Mouse (Mus musculus): Measurements from ENCODE around the gene Nrip1.
A peak's percentile ranks its signal among the peaks of the same experiment; 100 is the strongest.

Nrip1 gene

DNA sequence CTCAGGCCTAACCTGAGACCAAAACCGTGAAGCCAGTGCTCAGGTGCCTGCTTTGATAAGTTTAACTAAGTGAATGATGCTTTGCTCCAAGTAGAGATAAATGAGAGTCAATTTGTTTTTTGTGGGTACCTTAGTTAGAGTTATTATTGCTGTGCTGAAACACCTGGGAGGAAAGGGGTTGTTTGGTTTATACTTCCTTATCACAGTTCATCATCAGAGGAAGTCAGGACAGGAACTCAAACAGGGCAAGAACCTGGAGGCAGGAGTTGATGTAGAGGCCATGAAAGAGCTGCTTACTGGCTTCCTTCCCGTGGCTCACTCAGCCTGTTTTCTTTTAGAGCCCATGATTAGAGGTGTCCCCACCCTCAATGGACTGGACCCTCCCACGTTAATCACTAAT, 89.8 kb downstream of the Nrip1 start:
- DNase-seq (ENCODE audit: low read depth in 2 of 2, low spot score in 2 of 2): peak in 1 of 2 experiments; percentile 10

DNA sequence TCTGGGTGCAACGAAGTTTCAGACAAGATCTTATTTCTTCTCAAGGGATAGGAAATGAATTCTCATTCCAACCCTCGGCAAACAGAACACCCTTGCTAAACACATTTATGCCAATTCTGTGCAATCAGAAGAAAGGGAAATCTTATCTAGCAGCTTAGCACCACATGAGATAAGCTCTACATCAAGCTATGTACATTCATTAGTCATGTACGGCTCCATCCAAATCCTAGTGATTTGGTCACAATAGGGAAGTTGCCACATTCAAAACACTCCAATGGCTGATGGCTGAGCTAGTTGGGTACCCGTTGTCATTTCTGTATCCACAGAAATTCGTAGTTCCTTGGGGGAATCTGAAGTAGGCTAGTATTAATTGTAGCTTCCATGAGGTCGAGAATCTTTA, 91.8 kb downstream of the Nrip1 start:
- DNase-seq (ENCODE audit: low read depth in 2 of 2, low spot score in 2 of 2): no peak

DNA sequence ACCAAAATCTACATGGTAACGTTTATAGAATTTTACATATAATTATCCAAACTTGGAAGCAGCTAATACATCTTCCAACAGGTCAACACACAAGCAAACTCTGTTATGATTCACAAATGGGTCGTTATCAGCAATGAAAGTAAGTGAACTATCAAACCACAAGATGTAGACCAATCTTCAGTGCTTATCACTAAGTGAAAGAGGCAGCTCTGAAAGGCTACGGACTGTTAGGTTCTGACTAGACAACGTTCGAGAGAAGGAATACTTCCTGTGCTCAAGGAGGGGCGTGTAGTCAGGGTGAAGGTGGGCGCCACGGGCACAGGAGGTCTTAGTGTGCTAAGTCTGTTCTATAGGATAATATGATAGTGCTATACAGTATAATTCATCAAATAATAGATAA, 93.3 kb downstream of the Nrip1 start:
- no peak for DNase-seq (ENCODE audit: low read depth in 2 of 2, low spot score in 2 of 2)

DNA sequence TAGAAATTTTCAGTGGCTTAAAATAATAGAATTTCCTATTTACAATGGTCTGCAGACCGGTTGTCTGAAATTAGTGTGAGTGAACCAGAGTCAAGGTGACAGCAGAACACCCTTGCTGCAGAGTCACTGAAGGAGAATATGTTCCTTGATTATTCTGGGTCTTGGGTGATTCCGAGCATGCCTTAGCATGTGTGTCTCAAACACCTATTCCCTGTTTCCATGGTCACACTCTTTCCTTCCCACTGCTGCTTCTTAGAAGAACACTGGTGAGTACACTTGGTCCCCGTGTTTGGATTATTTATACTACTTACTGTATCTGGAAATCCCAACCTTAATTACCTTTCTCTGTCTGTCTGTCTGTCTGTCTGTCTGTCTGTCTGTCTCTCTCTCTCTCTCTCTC, 97.4 kb downstream of the Nrip1 start:
- no peak for DNase-seq (ENCODE audit: low read depth in 2 of 2, low spot score in 2 of 2)

DNA sequence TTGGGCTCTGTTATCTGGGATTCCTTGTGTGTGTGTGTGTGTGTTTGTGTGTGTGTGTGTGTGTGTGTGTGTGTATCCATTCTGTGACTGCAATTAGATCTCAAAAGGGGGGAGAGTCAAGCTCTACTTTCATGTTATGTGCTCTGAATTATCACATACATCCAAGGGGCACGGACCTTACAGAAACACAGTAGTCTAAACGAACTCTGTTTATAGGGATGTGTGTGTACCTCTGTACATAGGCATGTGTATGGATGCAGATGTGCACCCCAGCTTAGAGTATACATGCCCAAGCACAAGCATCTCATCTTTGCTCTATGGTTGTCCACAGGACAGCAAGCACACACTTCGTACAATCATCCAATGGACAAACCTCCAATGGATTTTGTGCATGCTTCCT, 98.0 kb downstream of the Nrip1 start:
- DNase-seq (ENCODE audit: low read depth in 2 of 2, low spot score in 2 of 2): no peak

DNA sequence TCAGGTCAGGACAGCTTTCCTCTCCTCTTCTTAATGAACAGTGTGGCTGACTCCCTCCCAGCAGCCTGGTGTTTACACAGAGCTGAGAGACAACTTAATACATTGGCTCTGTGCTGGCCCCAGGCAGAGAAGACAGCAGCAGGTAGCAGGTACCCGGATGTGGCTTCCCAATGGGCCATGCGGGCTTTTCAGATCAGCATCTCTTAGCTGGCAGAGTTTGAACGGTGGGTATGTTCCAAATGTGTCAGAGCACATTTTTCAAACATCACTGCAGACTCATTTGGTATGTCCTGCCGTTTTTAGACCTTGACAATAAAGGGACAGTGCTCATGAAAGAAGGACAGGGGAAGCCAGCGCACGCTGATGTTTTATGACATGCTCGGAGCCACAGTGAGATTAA, 98.5 kb downstream of the Nrip1 start:
- DNase-seq (ENCODE audit: low read depth in 2 of 2, low spot score in 2 of 2): no peak

DNA sequence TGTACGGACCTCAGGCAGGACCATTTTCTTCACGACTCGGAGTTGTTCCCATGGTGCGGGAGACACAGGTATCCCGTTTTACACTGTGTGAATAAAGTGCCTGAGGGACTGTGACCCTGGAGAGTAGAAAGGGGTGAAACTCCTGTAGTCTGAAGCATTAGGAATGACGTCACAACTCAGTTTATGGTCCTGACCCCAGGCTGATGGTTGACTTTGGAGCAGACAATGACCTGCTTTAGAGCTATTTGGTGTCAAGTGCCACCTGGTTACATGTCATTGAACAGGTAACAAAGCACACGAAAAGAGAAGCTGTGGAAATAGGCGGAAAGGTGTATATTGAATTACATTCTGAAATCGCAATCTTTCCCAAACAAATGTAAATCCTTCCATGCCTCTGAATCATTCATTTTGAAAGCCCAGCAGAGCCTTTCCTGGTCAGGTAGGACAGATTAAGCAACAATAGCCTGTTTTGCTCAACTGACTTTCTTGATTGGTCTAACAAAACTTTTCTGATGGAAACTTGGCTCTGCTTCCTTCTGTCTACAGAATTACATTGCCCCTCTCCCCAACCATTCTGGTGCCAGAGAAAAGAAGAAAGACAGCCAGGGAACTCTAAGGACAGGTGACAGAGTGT, 106.9 kb downstream of the Nrip1 start:
- no peak for DNase-seq (ENCODE audit: low read depth in 2 of 2, low spot score in 2 of 2)

DNA sequence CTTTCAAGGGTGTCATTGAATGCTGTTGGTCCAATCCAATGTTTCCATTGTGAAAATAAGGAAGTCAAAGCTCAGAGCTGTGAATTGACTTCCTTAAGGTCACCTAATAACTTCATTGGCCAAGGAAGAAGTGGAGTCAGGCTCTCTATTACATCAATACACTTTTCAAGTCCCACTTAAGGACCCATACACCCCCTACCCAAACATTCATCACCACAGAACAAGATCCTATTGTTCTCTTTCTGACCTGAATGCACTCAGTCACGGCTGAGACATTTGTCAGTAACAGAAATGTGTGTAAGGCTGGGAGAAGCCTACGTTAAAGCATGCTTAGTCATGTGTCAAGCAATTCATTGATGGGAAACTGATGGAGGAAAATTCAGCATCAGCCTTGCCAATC, 107.8 kb downstream of the Nrip1 start:
- no peak for DNase-seq (ENCODE audit: low read depth in 2 of 2, low spot score in 2 of 2)

DNA sequence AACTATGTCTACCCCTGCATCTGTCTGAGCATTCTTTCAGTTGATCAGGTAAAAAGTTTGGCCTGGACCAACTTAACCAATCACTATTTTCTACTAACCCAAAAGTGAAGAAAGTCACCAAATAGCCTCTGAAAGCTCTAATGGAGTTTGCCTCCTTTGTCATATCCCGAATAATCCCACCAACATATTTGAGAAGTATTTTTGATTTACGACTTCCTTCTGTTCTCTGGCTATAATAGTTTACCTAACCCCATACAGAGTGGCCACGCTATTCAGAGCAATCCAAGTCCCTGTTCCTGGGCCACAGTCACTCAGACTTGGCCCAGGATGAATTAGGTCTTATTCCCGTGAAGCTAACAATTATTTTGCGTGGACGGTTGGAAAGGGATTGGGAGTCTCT, 108.3 kb downstream of the Nrip1 start:
- DNase-seq (ENCODE audit: low read depth in 2 of 2, low spot score in 2 of 2): no peak

DNA sequence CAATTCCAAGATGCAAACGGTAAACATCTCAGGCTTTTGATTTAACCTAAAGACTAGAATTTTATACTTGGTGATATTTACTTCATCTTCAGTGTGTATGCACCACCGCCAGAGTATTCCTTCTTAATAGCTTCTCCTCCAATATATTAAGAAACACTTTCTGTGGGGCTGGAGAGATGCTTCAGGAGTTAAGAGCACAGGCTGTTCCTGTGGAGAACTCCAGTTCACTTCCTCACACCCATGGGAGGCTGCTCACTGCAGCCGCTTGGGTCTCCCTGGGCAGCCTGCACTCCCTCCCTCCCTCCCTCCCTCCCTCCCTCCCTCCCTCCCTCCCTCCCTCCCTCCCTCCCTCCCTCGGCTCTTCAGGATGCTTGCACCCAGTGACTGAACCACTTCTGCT, 110.2 kb downstream of the Nrip1 start:
- DNase-seq (ENCODE audit: low read depth in 2 of 2, low spot score in 2 of 2): no peak

DNA sequence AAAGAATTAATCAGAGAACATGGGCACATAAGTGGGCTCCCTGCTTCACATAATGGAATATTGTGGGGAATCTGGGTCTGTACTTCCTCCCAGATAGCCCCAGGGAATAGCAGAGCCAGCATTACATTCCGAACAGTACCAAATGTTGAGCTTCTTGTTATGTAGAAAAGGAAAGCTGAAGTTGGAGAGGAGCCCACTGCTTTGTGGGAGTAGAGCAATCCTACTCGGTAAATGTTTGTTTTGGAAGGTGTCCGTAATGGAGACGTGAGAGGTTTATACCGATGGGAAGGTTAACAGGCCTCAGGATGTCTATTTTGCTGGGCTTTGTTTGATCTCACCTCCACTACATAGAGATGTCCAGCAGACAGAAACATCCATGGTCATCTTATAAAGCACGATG, 113.3 kb downstream of the Nrip1 start:
- no peak for DNase-seq (ENCODE audit: low read depth in 2 of 2, low spot score in 2 of 2)

DNA sequence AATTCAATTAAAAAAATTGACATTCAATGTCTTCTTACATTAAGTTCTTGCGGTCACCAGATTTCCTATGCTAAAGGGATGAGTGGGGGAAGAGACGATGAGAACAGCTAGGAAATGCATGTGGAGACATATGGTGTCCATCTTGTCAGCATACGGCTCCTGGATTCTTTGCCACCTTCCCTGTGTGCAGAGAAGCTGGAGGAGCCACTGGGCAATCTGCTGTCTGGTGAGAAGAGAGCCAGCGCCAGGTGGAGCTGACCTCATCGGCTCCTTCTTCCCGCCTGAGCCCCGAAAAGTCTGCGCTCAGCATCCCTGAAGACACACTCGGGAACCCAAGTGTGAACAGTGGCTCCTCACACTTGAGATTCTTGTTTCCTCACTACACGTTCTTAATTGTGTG, 121.8 kb downstream of the Nrip1 start:
- DNase-seq (ENCODE audit: low read depth in 2 of 2, low spot score in 2 of 2): no peak

DNA sequence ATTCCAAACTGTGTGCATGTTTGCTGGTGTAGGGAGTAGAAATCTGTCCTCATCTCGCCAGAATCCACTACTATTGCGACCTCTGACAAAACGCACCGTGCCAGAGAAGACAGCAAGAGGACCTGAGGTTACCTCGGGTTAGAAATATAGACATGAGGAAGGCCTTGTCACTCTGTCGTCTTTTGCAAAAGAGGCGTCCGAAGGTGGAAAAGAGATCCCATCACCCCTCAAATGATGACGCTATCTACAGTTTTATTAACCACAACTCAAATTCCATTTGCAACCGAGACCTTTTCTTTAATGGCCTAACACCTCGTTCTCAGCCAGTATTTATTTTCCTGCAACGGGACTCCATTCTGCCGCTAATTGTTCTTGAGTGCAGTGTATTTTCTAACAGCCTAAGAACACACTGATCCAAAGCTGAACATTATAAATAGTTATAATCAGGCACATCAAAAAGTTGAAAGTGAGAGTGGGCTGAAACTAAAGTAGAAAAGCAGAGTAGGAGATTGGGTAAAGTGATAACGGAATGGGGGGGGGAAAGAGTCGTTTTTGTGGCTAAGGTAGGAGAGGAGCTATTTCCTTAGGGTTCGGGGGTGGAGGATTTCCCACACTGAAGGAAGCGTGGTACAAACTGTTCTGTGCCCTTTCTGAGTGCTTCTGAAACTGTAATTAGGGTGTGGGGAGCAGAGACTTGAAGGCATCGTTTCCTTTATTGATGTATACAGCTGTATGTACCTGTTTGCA, 124.1 kb downstream of the Nrip1 start:
- no peak for DNase-seq (ENCODE audit: low read depth in 2 of 2, low spot score in 2 of 2)

DNA sequence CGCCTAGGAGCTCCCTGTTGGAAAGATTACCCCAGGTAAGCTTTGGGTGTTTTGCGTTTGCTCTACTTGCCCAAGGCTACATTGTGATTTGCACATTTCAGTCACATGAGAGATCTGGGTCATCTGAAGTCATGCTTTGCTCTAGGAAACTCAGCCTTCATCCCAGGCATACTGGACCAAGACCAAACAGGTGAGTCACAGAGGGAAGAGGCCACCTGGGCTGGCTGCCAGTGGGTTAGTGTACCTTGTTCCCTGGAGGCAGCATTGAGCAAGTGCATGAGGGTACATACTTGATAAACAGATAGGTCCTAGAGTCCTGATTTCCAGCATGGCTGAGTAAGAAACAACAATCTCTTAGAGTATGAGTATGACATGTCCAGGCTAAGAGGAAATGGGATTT, 130.8 kb downstream of the Nrip1 start:
- no peak for DNase-seq (ENCODE audit: low read depth in 2 of 2, low spot score in 2 of 2)

DNA sequence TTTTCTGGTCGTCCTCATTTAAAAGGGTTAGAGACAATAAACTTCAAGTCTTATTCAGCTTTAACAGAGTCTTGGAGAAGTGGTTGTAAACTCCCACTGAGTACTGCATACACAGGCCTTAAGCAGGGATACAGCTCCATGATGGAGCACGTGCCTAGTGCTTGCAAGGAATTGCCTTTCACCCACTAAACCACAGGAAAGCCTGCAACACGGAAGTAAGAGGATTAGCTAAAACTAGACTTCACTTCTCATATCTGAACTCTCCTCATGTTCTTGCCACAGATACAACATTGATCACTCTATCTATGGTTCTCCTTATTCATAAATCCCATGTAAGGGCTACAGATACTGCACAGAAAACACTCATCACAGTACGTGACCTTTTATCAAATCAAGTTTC, 132.4 kb downstream of the Nrip1 start:
- no peak for DNase-seq (ENCODE audit: low read depth in 2 of 2, low spot score in 2 of 2)

DNA sequence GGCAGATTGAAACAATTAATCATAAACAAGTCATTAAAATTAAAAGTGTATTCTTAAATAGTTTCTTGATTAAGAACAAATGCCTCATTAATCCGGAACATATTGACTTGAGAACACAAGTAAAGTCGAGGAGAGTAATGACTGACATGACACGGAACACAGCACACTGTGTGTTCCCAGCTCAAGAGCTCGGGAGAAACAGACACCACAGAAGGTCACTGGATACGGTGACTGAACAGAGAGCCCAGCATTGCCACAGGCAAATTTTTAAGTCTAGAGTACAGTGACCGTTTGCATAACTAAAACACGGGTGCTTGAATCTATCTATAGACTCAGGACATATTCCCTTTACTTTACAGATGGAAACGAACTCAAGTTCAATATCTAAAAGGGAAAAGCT, 134.3 kb downstream of the Nrip1 start:
- DNase-seq (ENCODE audit: low read depth in 2 of 2, low spot score in 2 of 2): no peak

DNA sequence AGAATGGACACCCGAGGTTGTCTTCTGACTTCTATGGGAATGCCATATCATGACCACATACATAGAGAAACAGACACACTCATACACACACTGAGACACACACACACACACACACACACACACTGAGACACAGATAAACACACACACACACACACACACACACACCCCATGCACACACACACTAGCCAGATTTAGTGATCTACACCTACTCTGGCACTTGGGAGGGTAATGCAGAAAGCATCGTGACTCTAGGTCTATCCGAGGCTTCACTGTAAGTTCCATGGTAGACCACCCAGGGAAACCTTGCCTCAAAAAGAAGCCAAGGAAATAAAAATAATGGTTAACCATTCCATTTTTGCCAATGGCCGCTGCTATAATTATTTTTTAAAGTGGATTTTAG, 134.8 kb downstream of the Nrip1 start:
- no peak for DNase-seq (ENCODE audit: low read depth in 2 of 2, low spot score in 2 of 2)
